Mouse (Mus musculus): ENCODE measurements around the gene A630089N07Rik. TPM values are rescaled to one million over a fixed set of nuclear protein-coding genes. Genes with fewer than 3 reads are reported as not detected.

Gene A630089N07Rik
- polyA plus RNA-seq (2012; rRNA removed), result 5.3 and 5.5 TPM in 2 replicates

DNA sequence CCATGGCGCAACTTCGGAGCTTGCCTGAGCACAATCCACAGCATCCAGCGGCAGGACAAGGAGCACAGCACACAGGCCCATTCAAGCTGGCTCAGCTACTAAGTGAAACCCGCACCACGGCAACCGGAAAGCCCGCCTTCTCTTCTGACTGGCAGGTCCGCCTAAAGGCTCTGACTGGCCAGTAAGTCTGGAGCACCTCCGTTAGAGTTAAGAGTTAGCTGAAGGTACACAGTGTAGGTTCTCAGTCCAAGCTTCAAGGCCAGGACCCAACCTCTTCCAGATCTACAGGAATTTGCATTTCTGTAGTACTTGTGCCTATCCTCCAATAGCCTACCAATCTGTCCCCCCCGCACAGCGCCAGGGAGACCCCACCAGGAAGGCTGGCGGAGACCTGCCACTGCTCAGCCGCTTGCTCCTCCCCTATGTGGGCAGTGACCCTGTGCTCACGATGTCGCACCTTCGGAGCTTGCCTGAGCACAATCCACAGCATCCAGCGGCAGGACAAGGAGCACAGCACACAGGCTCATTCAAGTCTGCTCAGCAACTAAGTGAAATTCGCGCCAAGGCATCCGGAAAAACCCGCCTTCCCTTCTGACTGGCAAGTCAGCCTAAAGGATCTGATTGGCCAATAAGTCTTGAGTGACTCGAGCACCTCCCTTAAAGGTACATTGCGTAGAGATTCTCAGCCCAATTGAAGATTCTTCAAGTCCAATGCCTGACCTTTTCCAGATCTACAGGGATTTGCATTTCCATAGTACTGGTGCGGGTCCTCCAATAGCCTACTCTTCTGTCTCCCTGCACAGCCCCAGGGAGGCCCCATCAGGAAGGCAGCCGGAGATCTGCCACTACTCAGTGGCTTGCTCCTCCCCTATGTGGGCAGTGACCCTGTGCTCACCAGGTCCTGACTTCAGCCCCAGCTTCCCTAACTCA is at the start of gene A630089N07Rik:
A630089N07Rik (minus strand) TSS at position 562 of the 930 bp plus-strand sequence.

DNA sequence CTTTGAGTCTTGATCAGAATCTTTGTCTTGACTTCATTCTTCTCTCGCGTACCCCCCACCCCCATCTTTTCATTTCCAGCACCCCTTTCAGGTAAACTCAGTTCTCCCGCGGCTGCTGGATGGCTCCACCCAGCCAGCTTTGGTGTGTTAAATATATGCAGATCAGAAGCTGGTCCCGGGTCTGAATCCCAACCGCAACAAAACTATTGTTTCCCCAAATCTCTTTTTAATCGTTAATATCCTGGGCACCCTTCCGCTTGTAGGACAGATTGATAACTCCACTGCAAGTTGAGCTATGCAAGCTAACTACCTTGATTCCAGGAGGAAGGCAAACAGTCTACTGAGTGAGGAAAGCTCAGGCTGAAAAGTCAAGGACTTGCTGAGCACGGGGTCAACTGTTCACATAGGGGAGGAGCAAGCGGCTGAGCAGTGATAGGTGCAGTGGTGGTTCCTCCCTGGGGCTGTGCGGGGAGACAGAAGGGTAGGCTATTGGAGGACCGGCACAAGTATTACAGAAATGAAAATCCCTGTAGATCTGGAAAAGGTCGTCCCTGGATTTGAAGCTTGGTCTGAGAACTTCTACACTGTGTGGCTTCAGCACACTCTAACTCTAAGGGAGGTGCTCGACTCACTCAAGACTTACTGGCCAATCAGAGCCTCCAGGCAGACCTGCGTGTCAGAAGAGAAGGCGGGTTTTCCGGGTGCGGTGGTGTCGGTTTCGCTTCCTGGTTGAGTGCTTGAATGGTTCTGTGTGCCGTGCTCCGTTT is 85.5 kb downstream of the A630089N07Rik start, which contains the start of gene B230307C23Rik:
B230307C23Rik (plus strand) TSS at position 700 of the 767 bp plus-strand sequence.

DNA sequence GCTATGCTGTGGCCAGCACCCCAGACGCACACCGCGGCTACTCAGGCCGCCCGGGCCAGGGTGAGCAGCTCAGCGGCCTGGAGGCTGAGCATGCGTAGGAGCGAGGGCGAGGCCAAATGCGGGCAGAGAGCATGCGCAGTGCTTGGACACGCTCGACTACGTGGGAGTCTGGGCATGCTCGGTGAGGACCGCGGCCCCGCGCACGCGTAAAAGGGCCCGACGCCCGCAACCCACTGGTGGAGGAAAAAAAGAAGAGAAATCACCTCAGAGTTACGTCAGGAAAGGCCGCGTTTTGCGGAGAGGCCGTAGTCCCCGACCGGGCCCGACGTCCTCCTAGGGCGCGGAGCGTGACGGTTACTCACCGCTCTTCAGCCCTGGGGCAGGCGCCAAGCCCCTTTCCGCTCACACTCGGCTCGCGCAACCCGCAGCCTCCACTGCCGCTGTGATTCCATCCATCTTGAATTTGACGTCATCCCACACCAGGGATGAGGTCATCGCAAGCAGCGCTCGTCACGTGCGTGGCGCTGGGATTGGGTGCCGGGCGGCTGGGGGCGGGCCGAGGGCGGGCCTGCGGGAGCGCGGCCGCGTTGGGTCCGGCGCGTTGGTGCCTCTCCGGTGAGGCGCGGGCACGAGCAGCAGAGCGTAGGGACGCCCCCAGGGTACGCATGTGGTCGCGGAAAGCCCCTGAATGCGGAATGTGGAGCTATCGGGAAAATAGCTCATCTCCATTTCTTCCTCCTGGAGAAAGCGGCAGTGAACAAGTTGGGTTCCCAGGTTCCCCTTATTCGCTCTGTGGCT is 119.9 kb downstream of the A630089N07Rik start, which contains the start of the genes C2cd2 and Zbtb21:
C2cd2 (minus strand) TSS at position 448 of the 798 bp plus-strand sequence.
Zbtb21 (minus strand) TSS at position 472 of the 798 bp plus-strand sequence.

Other genes with a start within 250 kb of the A630089N07Rik start
- 3.5 TPM in 2 replicates for gene Prdm15, start 230.6 kb downstream of the A630089N07Rik start, polyA plus RNA-seq (2012; rRNA removed)
- gene C2cd2, start 119.9 kb downstream of the A630089N07Rik start, polyA plus RNA-seq (2012; rRNA removed), result 1.9 and 2.1 TPM in 2 replicates
- 3.2 and 4.3 TPM in 2 replicates for gene Zbtb21, start 119.8 kb downstream of the A630089N07Rik start, polyA plus RNA-seq (2012; rRNA removed)
- 7.4 and 9.1 TPM in 2 replicates for gene B230307C23Rik, start 85.1 kb downstream of the A630089N07Rik start, polyA plus RNA-seq (2012; rRNA removed)

Measured in liver, embryonic 14 days (tissue).